Mouse (Mus musculus): ENCODE measurements around the gene Olfr613.
"Not testable (repeated sequence)": the region's sequence is repeated elsewhere in the genome, so short reads cannot be mapped to it uniquely, and the experiment has no call there.

The Olfr613 gene

GRCm38 (mm10) chr7:103547774-103548173 is at the start of gene Olfr613:
Gene Olfr613, plus strand, starts transcription at chr7:103548074.
- in situ Hi-C loops (cut with MseI, MboI), result no loop called here

GRCm38 (mm10) chr7:103512022-103512421 is 35.9 kb upstream of the Olfr613 start, which contains the start of gene Olfr610:
Gene Olfr610, minus strand, starts transcription at chr7:103512122.
- in situ Hi-C loops (cut with MseI, MboI), result no loop called here

GRCm38 (mm10) chr7:103520746-103521145 is 27.1 kb upstream of the Olfr613 start, which contains the start of gene Olfr611:
Gene Olfr611, minus strand, starts transcription at chr7:103520846.
- in situ Hi-C loops (cut with MseI, MboI), result not testable (repeated sequence)

GRCm38 (mm10) chr7:103542617-103543016 is 5.3 kb upstream of the Olfr613 start, which contains the start of gene Olfr612:
Gene Olfr612, minus strand, starts transcription at chr7:103542717.
- in situ Hi-C loops (cut with MseI, MboI), result not testable (repeated sequence)

GRCm38 (mm10) chr7:103555779-103556178 is 7.9 kb downstream of the Olfr613 start, which contains the start of gene Olfr615:
Gene Olfr615, plus strand, starts transcription at chr7:103556079.
- in situ Hi-C loops (cut with MseI, MboI), result no loop called here

- in situ Hi-C loops (cut with MseI, MboI), result no loop called here
Observed at GRCm38 (mm10) chr7:103569043-103569442, 21.2 kb downstream of the Olfr613 start, which contains the start of gene Olfr616. Gene Olfr616, minus strand, starts transcription at chr7:103569143.

DNA sequence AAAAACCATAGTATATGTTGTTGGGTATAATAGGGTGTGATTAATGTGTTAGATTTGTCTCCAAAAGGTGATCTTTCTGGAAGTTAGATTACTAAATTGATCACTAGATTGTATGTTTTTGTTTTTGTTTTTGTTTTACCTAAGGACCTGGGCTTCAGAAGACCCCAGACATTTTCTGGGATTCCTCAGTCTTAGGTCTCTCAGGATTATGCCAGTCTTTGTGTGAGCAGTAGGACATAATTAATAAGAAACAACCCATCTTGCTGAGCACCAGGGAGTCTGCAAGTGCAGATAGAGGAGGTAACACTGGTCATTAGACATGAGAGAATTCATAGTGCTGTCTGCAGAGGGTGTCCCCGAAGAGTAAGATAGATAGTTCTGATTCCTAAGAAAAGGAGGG is 24.9 kb downstream of the Olfr613 start, which contains the start of gene Olfr617:
Gene Olfr617 (plus strand): TSS at position 301 of the 400 bp plus-strand sequence.
- in situ Hi-C loops (cut with MseI, MboI), result no loop called here

- in situ Hi-C loops (cut with MseI, MboI), result no loop called here
Observed at GRCm38 (mm10) chr7:103589803-103590202, 41.9 kb downstream of the Olfr613 start, which contains the start of gene Olfr618. Gene Olfr618, plus strand, starts transcription at chr7:103590103.

GRCm38 (mm10) chr7:103600275-103600674 is 52.4 kb downstream of the Olfr613 start, which contains the start of gene Olfr619:
Gene Olfr619, plus strand, starts transcription at chr7:103600575.
- in situ Hi-C loops (cut with MseI, MboI), result no loop called here

Measured in mouse trophoblast stem cell (cell line).